Mouse (Mus musculus): Measurements from ENCODE around the gene Dgkq.
"Not testable (repeated sequence)": the region's sequence is repeated elsewhere in the genome, so short reads cannot be mapped to it uniquely, and the experiment has no call there.

The Dgkq gene

GRCm38 (mm10) chr5:108655381-108655780, 14.1 kb downstream of the Dgkq start:
- DNase-seq (ENCODE audit: low spot score in 2 of 2): no peak

GRCm38 (mm10) chr5:108654444-108654990, 15.0 kb downstream of the Dgkq start:
- no peak for DNase-seq (ENCODE audit: low spot score in 2 of 2)

- DNase-seq (ENCODE audit: low spot score in 2 of 2): no peak
Observed at GRCm38 (mm10) chr5:108653341-108653740, 16.1 kb downstream of the Dgkq start.

- DNase-seq (ENCODE audit: low spot score in 2 of 2): peak in 1 of 2 experiments; percentile 50
Observed at GRCm38 (mm10) chr5:108651823-108652222, 17.6 kb downstream of the Dgkq start.

GRCm38 (mm10) chr5:108651136-108651720, 18.2 kb downstream of the Dgkq start:
- no peak for DNase-seq (ENCODE audit: low spot score in 2 of 2)

- no peak for DNase-seq (ENCODE audit: low spot score in 2 of 2)
Observed at GRCm38 (mm10) chr5:108650341-108650740, 19.1 kb downstream of the Dgkq start.

- DNase-seq (ENCODE audit: low spot score in 2 of 2): no peak
Observed at GRCm38 (mm10) chr5:108648937-108649576, 20.4 kb downstream of the Dgkq start.

- DNase-seq (ENCODE audit: low spot score in 2 of 2): no peak
Observed at GRCm38 (mm10) chr5:108647820-108648465, 21.5 kb downstream of the Dgkq start.

- DNase-seq (ENCODE audit: low spot score in 2 of 2): no peak
Observed at GRCm38 (mm10) chr5:108647311-108647710, 22.2 kb downstream of the Dgkq start.

- DNase-seq (ENCODE audit: low spot score in 2 of 2): no peak
Observed at GRCm38 (mm10) chr5:108646343-108646660, 23.2 kb downstream of the Dgkq start.

GRCm38 (mm10) chr5:108645651-108646342, 23.7 kb downstream of the Dgkq start:
- DNase-seq (ENCODE audit: low spot score in 2 of 2): no peak

GRCm38 (mm10) chr5:108643674-108644073, 25.8 kb downstream of the Dgkq start:
- DNase-seq (ENCODE audit: low spot score in 2 of 2): no peak

- no peak for DNase-seq (ENCODE audit: low spot score in 2 of 2)
Observed at GRCm38 (mm10) chr5:108636172-108636571, 33.3 kb downstream of the Dgkq start.

- DNase-seq (ENCODE audit: low spot score in 2 of 2): not testable (repeated sequence)
Observed at GRCm38 (mm10) chr5:108634088-108634487, 35.4 kb downstream of the Dgkq start.

GRCm38 (mm10) chr5:108633676-108634075, 35.8 kb downstream of the Dgkq start:
- no peak for DNase-seq (ENCODE audit: low spot score in 2 of 2)

- DNase-seq (ENCODE audit: low spot score in 2 of 2): peak; percentile 87 to 90
Observed at GRCm38 (mm10) chr5:108629634-108630483, 39.6 kb downstream of the Dgkq start, which contains the start of the genes Gak and Tmem175. Gak (minus strand) TSS chr5:108629755. Tmem175 (plus strand) TSS chr5:108629770.

GRCm38 (mm10) chr5:108628891-108629633, 40.4 kb downstream of the Dgkq start:
- DNase-seq (ENCODE audit: low spot score in 2 of 2): peak; percentile 6 to 9

- DNase-seq (ENCODE audit: low spot score in 2 of 2): no peak
Observed at GRCm38 (mm10) chr5:108626050-108626660, 43.3 kb downstream of the Dgkq start.

GRCm38 (mm10) chr5:108621870-108622269, 47.6 kb downstream of the Dgkq start:
- DNase-seq (ENCODE audit: low spot score in 2 of 2): no peak

GRCm38 (mm10) chr5:108610426-108610825, 59.0 kb downstream of the Dgkq start:
- DNase-seq (ENCODE audit: low spot score in 2 of 2): no peak

All from urinary bladder, postnatal 36 days (tissue).